28 mouse cellular contexts compared by ENCODE assay signal in the genomic region with DNA sequence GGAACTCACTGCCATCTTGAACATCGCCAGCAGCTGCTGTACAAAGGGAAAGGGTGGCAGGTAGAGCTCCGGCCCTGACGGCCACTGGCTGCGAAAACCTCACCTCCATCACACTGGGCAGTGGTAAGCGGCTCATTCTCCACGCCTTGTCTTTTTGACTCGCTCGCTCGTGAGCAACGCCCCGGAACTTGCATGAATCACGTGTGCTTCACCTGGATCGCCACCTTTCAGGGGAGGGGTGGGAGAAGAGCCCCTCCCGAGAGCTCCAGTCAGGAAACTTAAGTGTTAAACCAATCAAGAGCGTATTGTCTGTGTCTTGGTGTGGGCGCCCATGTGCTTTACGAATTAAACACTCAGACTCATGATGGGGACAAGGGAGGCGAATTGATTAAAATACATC.
A peak's percentile ranks its signal among the peaks of the same experiment; 100 is the strongest.
DNase-seq lines count a peak whose midpoint lies in the region; ATAC-seq and TF ChIP-seq lines count a peak whose summit lies in the region.
"Had no signal": no experiment of that assay in that cellular context is flagged by ENCODE, and none has a peak within 500 bp of the region (broad histone marks: within the 10 kb centered on the region; RNA-seq: fewer than 3 reads in every experiment).

No protein-coding gene starts in this region.

- H3K9ac ChIP-seq in hindbrain, embryonic 13.5 days: no peak overlapping the region
- H3K9ac ChIP-seq in hindbrain, postnatal 0 days (replicated peaks; ENCODE audit: low read length): no peak overlapping the region
- peak overlapping the region; percentile 13; the same call in 1 of the 2 replicates for H3K9ac ChIP-seq in ES-E14 (ENCODE audit: insufficient read depth, low read depth, low read length, poor library complexity, severe bottlenecking)
- H3K9ac ChIP-seq in forebrain, postnatal 0 days: no peak overlapping the region
- H3K9ac ChIP-seq: embryonic facial prominence, embryonic 12.5 days; heart, embryonic 13.5 days; intestine, embryonic 15.5 days; liver, embryonic 12.5 days; liver, postnatal 0 days; midbrain, embryonic 12.5 days had no signal

- DNase-seq in hindbrain, postnatal 0 days (ENCODE audit: low spot score): no peak
- no peak for DNase-seq in ES-E14 (ENCODE audit: low read depth, low spot score)
- DNase-seq in forebrain, postnatal 0 days: no peak
- DNase-seq in layer of hippocampus, adult 8-10 months (ENCODE audit: low spot score in 2 of 2): no peak
- no peak for DNase-seq in right cerebral cortex, postnatal 36 days (ENCODE audit: low spot score in 2 of 2)
- DNase-seq: adrenal gland, postnatal 14 days; cerebellum, adult 11-12 months; cerebellum, adult 9-11 months; embryo, embryonic 11 days; heart, postnatal 10 days; kidney, adult 2 months; kidney, postnatal 4 days; layer of hippocampus, postnatal 36 days; left cerebral cortex, postnatal 4 days; liver, postnatal 0 days; lung, postnatal 36 days; right cerebral cortex, adult 18-20 months had no signal

- 0 out of 2 replicates have a peak, but pooled peaks cover 3% of the 10 kb centered on the region for H3K27me3 ChIP-seq in hindbrain, embryonic 13.5 days
- no peaks in the 10 kb centered on the region for H3K27me3 ChIP-seq in hindbrain, postnatal 0 days (ENCODE audit: insufficient read depth, low read length)
- peaks cover 12% of the 10 kb centered on the region; the same call in 1 of the 2 replicates for H3K27me3 ChIP-seq in E14TG2a.4 (ENCODE audit: insufficient read depth, low read length)
- no peaks in the 10 kb centered on the region for H3K27me3 ChIP-seq in forebrain, postnatal 0 days (ENCODE audit: insufficient read depth, low read length)
- H3K27me3 ChIP-seq: embryonic facial prominence, embryonic 12.5 days; intestine, embryonic 15.5 days; liver, embryonic 12.5 days had no signal

- H3K9me3 ChIP-seq in hindbrain, embryonic 13.5 days: no peaks in the 10 kb centered on the region
- H3K9me3 ChIP-seq in hindbrain, postnatal 0 days (ENCODE audit: low read length): no peaks in the 10 kb centered on the region
- no peaks in the 10 kb centered on the region for H3K9me3 ChIP-seq in E14TG2a.4 (ENCODE audit: low read length)
- no peaks in the 10 kb centered on the region for H3K9me3 ChIP-seq in ES-E14 (ENCODE audit: control insufficient read depth, insufficient read depth, low read depth, low read length)
- H3K9me3 ChIP-seq in forebrain, postnatal 0 days (ENCODE audit: low read length): no peaks in the 10 kb centered on the region
- H3K9me3 ChIP-seq: embryonic facial prominence, embryonic 12.5 days; G1E; heart, embryonic 13.5 days; intestine, embryonic 15.5 days; liver, embryonic 12.5 days; midbrain, embryonic 12.5 days had no signal

- H3K4me1 ChIP-seq in hindbrain, embryonic 13.5 days (replicated peaks): peaks cover 26% of the 10 kb centered on the region
- H3K4me1 ChIP-seq in hindbrain, postnatal 0 days (ENCODE audit: insufficient read depth, low read length): peaks cover 8% of the 10 kb centered on the region; the same call in 1 of the 2 replicates
- H3K4me1 ChIP-seq in E14TG2a.4 (replicated peaks; ENCODE audit: low read depth, low read length) (peaks cover 46% of the 10 kb centered on the region), ES-E14 (ENCODE audit: control insufficient read depth in 2 of 2, insufficient read depth in 2 of 2, low read length in 2 of 2, poor library complexity in 1 of 2) (peaks cover 7 to 19% of the 10 kb centered on the region in 2 experiments; a peak in 3 of 4 replicates)
- H3K4me1 ChIP-seq in forebrain, postnatal 0 days (ENCODE audit: insufficient read depth): no peaks in the 10 kb centered on the region
- H3K4me1 ChIP-seq: liver, embryonic 12.5 days had no signal

- H3K4me3 ChIP-seq in hindbrain, embryonic 13.5 days: no peak overlapping the region
- no peak overlapping the region for H3K4me3 ChIP-seq in hindbrain, postnatal 0 days (ENCODE audit: low read length)
- H3K4me3 ChIP-seq in E14TG2a.4 (replicated peaks; ENCODE audit: low read length) (peak overlapping the region; percentile 23; the same call in 1 of the 2 replicates), ES-E14 (ENCODE audit: insufficient read depth in 1 of 2, low read depth in 1 of 2, low read length in 2 of 2, poor library complexity in 1 of 2, severe bottlenecking in 1 of 2) (peak overlapping the region in 1 of 2 experiments; percentile 36; a peak in 1 of 4 replicates)
- H3K4me3 ChIP-seq in forebrain, postnatal 0 days (ENCODE audit: low read depth, low read length): no peak overlapping the region
- H3K4me3 ChIP-seq: embryonic facial prominence, embryonic 12.5 days; heart, embryonic 13.5 days; intestine, embryonic 15.5 days; liver, embryonic 12.5 days; midbrain, embryonic 12.5 days; myocyte had no signal

- peak overlapping the region; percentile 74 for H3K27ac ChIP-seq in hindbrain, embryonic 13.5 days
- H3K27ac ChIP-seq in hindbrain, postnatal 0 days: no peak overlapping the region
- H3K27ac ChIP-seq in ES-E14 (ENCODE audit: insufficient read depth, low read depth, low read length, poor library complexity, severe bottlenecking): no peak overlapping the region
- 0 out of 2 replicates have a peak overlapping the region, but pooled peaks have one; percentile 24 for H3K27ac ChIP-seq in forebrain, postnatal 0 days (ENCODE audit: low read depth, low read length)
- H3K27ac ChIP-seq: embryonic facial prominence, embryonic 12.5 days; heart, embryonic 13.5 days; intestine, embryonic 15.5 days; kidney, postnatal 0 days; liver, embryonic 12.5 days; midbrain, embryonic 12.5 days had no signal

- H3K36me3 ChIP-seq in hindbrain, embryonic 13.5 days: no peaks in the 10 kb centered on the region
- H3K36me3 ChIP-seq in hindbrain, postnatal 0 days (ENCODE audit: insufficient read depth, low read length): no peaks in the 10 kb centered on the region
- H3K36me3 ChIP-seq in E14TG2a.4 (ENCODE audit: insufficient read depth, low read length) (no peaks in the 10 kb centered on the region), ES-E14 (ENCODE audit: control insufficient read depth, insufficient read depth, low read length, poor library complexity, severe bottlenecking) (no peaks in the 10 kb centered on the region)
- H3K36me3 ChIP-seq in forebrain, postnatal 0 days (ENCODE audit: insufficient read depth): no peaks in the 10 kb centered on the region
- H3K36me3 ChIP-seq: embryonic facial prominence, embryonic 12.5 days; G1E; intestine, embryonic 15.5 days; liver, embryonic 12.5 days; midbrain, embryonic 12.5 days had no signal

- in situ Hi-C loops in ES-E14 (cut with MboI; ENCODE audit: low sequenced_read_pairs in 2 of 2, unreplicated experiment in 2 of 2): no loop called here

- whole genome bisulfite sequencing in hindbrain, embryonic 13.5 days: 91% methylated on average over 18 of the region's 18 CpGs
- 89% methylated on average over 18 of the region's 18 CpGs for WGBS in hindbrain, postnatal 0 days
- WGBS in forebrain, postnatal 0 days: 87% methylated on average over 18 of the region's 18 CpGs

- H3K4me2 ChIP-seq in hindbrain, embryonic 13.5 days: no peak overlapping the region
- no peak overlapping the region for H3K4me2 ChIP-seq in hindbrain, postnatal 0 days (ENCODE audit: low read depth, low read length)
- no peak overlapping the region for H3K4me2 ChIP-seq in forebrain, postnatal 0 days (ENCODE audit: low read depth)
- H3K4me2 ChIP-seq: embryonic facial prominence, embryonic 12.5 days; heart, embryonic 13.5 days; intestine, embryonic 15.5 days; liver, embryonic 12.5 days; midbrain, embryonic 12.5 days had no signal

- no peak for TF ChIP-seq CTCF in hindbrain, postnatal 0 days (IDR thresholded peaks at IDR 0.05; ENCODE audit: low read depth)
- TF ChIP-seq CTCF in E14TG2a.4 (conservative IDR thresholded peaks at IDR 0.05; ENCODE audit: low read length): no peak
- no peak for TF ChIP-seq CTCF in forebrain, postnatal 0 days (IDR thresholded peaks at IDR 0.05; ENCODE audit: low read depth)

- ATAC-seq in hindbrain, embryonic 13.5 days (ENCODE audit: low FRiP score): no peak
- no peak for ATAC-seq in hindbrain, postnatal 0 days
- ATAC-seq in forebrain, postnatal 0 days: peak; percentile 30
- ATAC-seq: CD4-positive, CD25-positive, alpha-beta regulatory T cell, adult 4 months; intestine, embryonic 15.5 days; liver, embryonic 12.5 days; liver, postnatal 0 days had no signal

TF ChIP-seq in ES-E14, 5 proteins besides CTCF, POLR2A, EP300 and RAD21:
- TF ChIP-seq ZC3H11A (IDR thresholded peaks at IDR 0.05; ENCODE audit: borderline replicate concordance, low read depth, low read length) (no peak), CHD2 (IDR thresholded peaks at IDR 0.05; ENCODE audit: low read depth, low read length) (no peak), MAFK (IDR thresholded peaks at IDR 0.05; ENCODE audit: insufficient read depth, low read depth, low read length) (no peak)

Comparison
In these comparisons a context has a peak if more than half of its experiments do, and no peak if none do; other contexts are left out.
1. H3K27ac ChIP-seq: peak in hindbrain, embryonic 13.5 days (single experiment) and forebrain, postnatal 0 days (single experiment); none in hindbrain, postnatal 0 days (single experiment) and ES-E14 (single experiment).